Mouse (Mus musculus): ENCODE data around the gene Igf2bp2.

GRCm38 (mm10) chr16:22097659-22098058, 65.4 kb downstream of the Igf2bp2 start:
- TF ChIP-seq CTCF (IDR thresholded peaks at IDR 0.05; ENCODE audit: control insufficient read depth, insufficient read depth, insufficient replicate concordance, low read depth, low read length): no peak
- no peak for TF ChIP-seq POLR2A (IDR thresholded peaks at IDR 0.05; ENCODE audit: control insufficient read depth, low read depth, low read length)

Measured in testis, adult 2 months (tissue).